Mouse (Mus musculus): ENCODE measurements around the gene Hist1h3e. TPM values are rescaled to one million over a fixed set of nuclear protein-coding genes. Genes with fewer than 3 reads are reported as not detected.

Hist1h3e gene
- polyA plus RNA-seq, 1 experiment from 2014 or later = 4.4 TPM

GRCm38 (mm10) chr13:23524654-23525053, 37.5 kb downstream of the Hist1h3e start:
- Histone ChIP-seq H3K4me1 (peaks cover 11% of the 10 kb centered on the region), H3K9ac (no peak overlapping the region), H3K27me3 (no peaks in the 10 kb centered on the region), H3K27ac (replicated peaks) (no peak overlapping the region), H3K36me3 (no peaks in the 10 kb centered on the region), H3K4me3 (replicated peaks) (no peak overlapping the region), H3K9me3 (replicated peaks) (no peaks in the 10 kb centered on the region), H3K4me2 (replicated peaks) (0 out of 2 replicates have a peak overlapping the region, but pooled peaks have one; percentile 12)
- no peak for ATAC-seq (ENCODE audit: insufficient number of reproducible peaks, low FRiP score, low TSS enrichment, low read depth)
- 5% methylated on average over 5 of the region's 5 CpGs for WGBS

- H3K4me2 ChIP-seq (replicated peaks) = no peak overlapping the region
- no peak overlapping the region for H3K9ac ChIP-seq
- peaks cover 8% of the 10 kb centered on the region for H3K4me1 ChIP-seq
- H3K4me3 ChIP-seq (replicated peaks) = no peak overlapping the region
- no peaks in the 10 kb centered on the region for H3K9me3 ChIP-seq (replicated peaks)
- no peaks in the 10 kb centered on the region for H3K27me3 ChIP-seq
- no peaks in the 10 kb centered on the region for H3K36me3 ChIP-seq
- 49% methylated on average over 5 of the region's 5 CpGs for WGBS
- H3K27ac ChIP-seq (replicated peaks) = no peak overlapping the region
- no peak for ATAC-seq (ENCODE audit: insufficient number of reproducible peaks, low FRiP score, low TSS enrichment, low read depth)
These were observed 38.2 kb downstream of the Hist1h3e start for GRCm38 (mm10) chr13:23523976-23524375.

GRCm38 (mm10) chr13:23521703-23522102, 40.5 kb downstream of the Hist1h3e start:
- 2% methylated on average over 14 of the region's 14 CpGs for WGBS
- Histone ChIP-seq H3K4me3 (replicated peaks) (peak overlapping the region; percentile 10; the same call in 1 of the 2 replicates), H3K27me3 (no peaks in the 10 kb centered on the region)

GRCm38 (mm10) chr13:23519416-23519815, 42.8 kb downstream of the Hist1h3e start:
- Histone ChIP-seq H3K27me3 (no peaks in the 10 kb centered on the region), H3K4me2 (replicated peaks) (peak overlapping the region; percentile 82), H3K27ac (replicated peaks) (peak overlapping the region; percentile 78), H3K9ac (no peak overlapping the region), H3K9me3 (replicated peaks) (no peaks in the 10 kb centered on the region), H3K36me3 (no peaks in the 10 kb centered on the region), H3K4me3 (replicated peaks) (peak overlapping the region; percentile 58), H3K4me1 (0 out of 2 replicates have a peak, but pooled peaks cover 5% of the 10 kb centered on the region)
- 0% methylated on average over 10 of the region's 10 CpGs for WGBS
- ATAC-seq (ENCODE audit: insufficient number of reproducible peaks, low FRiP score, low TSS enrichment, low read depth) = 0 out of 2 replicates have a peak, but pooled peaks have one; percentile 41

More at GRCm38 (mm10) chr13:23521703-23522102, 40.5 kb downstream of the Hist1h3e start:
- Histone ChIP-seq H3K9ac (no peak overlapping the region), H3K36me3 (no peaks in the 10 kb centered on the region), H3K27ac (replicated peaks) (no peak overlapping the region), H3K9me3 (replicated peaks) (no peaks in the 10 kb centered on the region), H3K4me1 (peaks cover 5% of the 10 kb centered on the region), H3K4me2 (replicated peaks) (0 out of 2 replicates have a peak overlapping the region, but pooled peaks have one; percentile 8)
- no peak for ATAC-seq (ENCODE audit: insufficient number of reproducible peaks, low FRiP score, low TSS enrichment, low read depth)

GRCm38 (mm10) chr13:23518885-23519284, 43.3 kb downstream of the Hist1h3e start:
- 0 out of 2 replicates have a peak, but pooled peaks have one; percentile 31 for ATAC-seq (ENCODE audit: insufficient number of reproducible peaks, low FRiP score, low TSS enrichment, low read depth)
- Histone ChIP-seq H3K4me2 (replicated peaks) (peak overlapping the region; percentile 82), H3K27ac (replicated peaks) (peak overlapping the region; percentile 78), H3K36me3 (no peaks in the 10 kb centered on the region), H3K27me3 (no peaks in the 10 kb centered on the region), H3K9me3 (replicated peaks) (no peaks in the 10 kb centered on the region), H3K9ac (no peak overlapping the region), H3K4me1 (0 out of 2 replicates have a peak, but pooled peaks cover 5% of the 10 kb centered on the region), H3K4me3 (replicated peaks) (peak overlapping the region; percentile 58)
- 0% methylated on average over 6 of the region's 6 CpGs for WGBS

- no peak for ATAC-seq (ENCODE audit: insufficient number of reproducible peaks, low FRiP score, low TSS enrichment, low read depth)
- Histone ChIP-seq H3K9me3 (replicated peaks) (no peaks in the 10 kb centered on the region), H3K4me1 (0 out of 2 replicates have a peak, but pooled peaks cover 5% of the 10 kb centered on the region), H3K9ac (no peak overlapping the region), H3K4me2 (replicated peaks) (peak overlapping the region; percentile 82), H3K36me3 (no peaks in the 10 kb centered on the region), H3K27ac (replicated peaks) (peak overlapping the region; percentile 65), H3K4me3 (replicated peaks) (peak overlapping the region; percentile 58), H3K27me3 (no peaks in the 10 kb centered on the region)
- 0% methylated on average over 6 of the region's 6 CpGs for WGBS
These were observed 43.9 kb downstream of the Hist1h3e start for GRCm38 (mm10) chr13:23518295-23518603.

GRCm38 (mm10) chr13:23517603-23518294, 44.4 kb downstream of the Hist1h3e start:
- H3K27ac ChIP-seq (replicated peaks) = peak overlapping the region; percentile 86
- under 1% methylated on average over 27 of the region's 27 CpGs for WGBS

GRCm38 (mm10) chr13:23516822-23517602, 45.2 kb downstream of the Hist1h3e start:
- under 1% methylated on average over 19 of the region's 19 CpGs for WGBS
- peak overlapping the region; percentile 58 for H3K4me3 ChIP-seq (replicated peaks)
- peak; percentile 63; the same call in 1 of the 2 replicates for ATAC-seq (ENCODE audit: insufficient number of reproducible peaks, low FRiP score, low TSS enrichment, low read depth)
- H3K36me3 ChIP-seq = no peaks in the 10 kb centered on the region
- no peaks in the 10 kb centered on the region for H3K27me3 ChIP-seq
- H3K4me1 ChIP-seq = 0 out of 2 replicates have a peak, but pooled peaks cover 5% of the 10 kb centered on the region
- no peaks in the 10 kb centered on the region for H3K9me3 ChIP-seq (replicated peaks)
- H3K4me2 ChIP-seq (replicated peaks) = peak overlapping the region; percentile 82
- peak overlapping the region; percentile 86 for H3K27ac ChIP-seq (replicated peaks)
- no peak overlapping the region for H3K9ac ChIP-seq

More at GRCm38 (mm10) chr13:23517603-23518294, 44.4 kb downstream of the Hist1h3e start:
- peak overlapping the region; percentile 58 for H3K4me3 ChIP-seq (replicated peaks)
- 0 out of 2 replicates have a peak overlapping the region, but pooled peaks have one; percentile 28 for H3K9ac ChIP-seq
- no peaks in the 10 kb centered on the region for H3K27me3 ChIP-seq
- 0 out of 2 replicates have a peak, but pooled peaks cover 5% of the 10 kb centered on the region for H3K4me1 ChIP-seq
- no peaks in the 10 kb centered on the region for H3K36me3 ChIP-seq
- H3K9me3 ChIP-seq (replicated peaks) = no peaks in the 10 kb centered on the region
- peak overlapping the region; percentile 82 for H3K4me2 ChIP-seq (replicated peaks)
- peak; percentile 87 for ATAC-seq (ENCODE audit: insufficient number of reproducible peaks, low FRiP score, low TSS enrichment, low read depth)

GRCm38 (mm10) chr13:23515826-23516620, 46.1 kb downstream of the Hist1h3e start:
- Histone ChIP-seq H3K36me3 (no peaks in the 10 kb centered on the region), H3K4me2 (replicated peaks) (peak overlapping the region; percentile 45), H3K27ac (replicated peaks) (no peak overlapping the region), H3K9ac (no peak overlapping the region), H3K4me1 (0 out of 2 replicates have a peak, but pooled peaks cover 5% of the 10 kb centered on the region), H3K4me3 (replicated peaks) (peak overlapping the region; percentile 58), H3K27me3 (no peaks in the 10 kb centered on the region), H3K9me3 (replicated peaks) (no peaks in the 10 kb centered on the region)
- ATAC-seq (ENCODE audit: insufficient number of reproducible peaks, low FRiP score, low TSS enrichment, low read depth) = no peak
- 49% methylated on average over 15 of the region's 15 CpGs for WGBS

- H3K27me3 ChIP-seq = no peaks in the 10 kb centered on the region
- no peak overlapping the region for H3K27ac ChIP-seq (replicated peaks)
- no peaks in the 10 kb centered on the region for H3K9me3 ChIP-seq (replicated peaks)
- H3K4me1 ChIP-seq = 0 out of 2 replicates have a peak, but pooled peaks cover 5% of the 10 kb centered on the region
- H3K9ac ChIP-seq = no peak overlapping the region
- no peaks in the 10 kb centered on the region for H3K36me3 ChIP-seq
- 70% methylated on average over 5 of the region's 5 CpGs for WGBS
- no peak overlapping the region for H3K4me2 ChIP-seq (replicated peaks)
- ATAC-seq (ENCODE audit: insufficient number of reproducible peaks, low FRiP score, low TSS enrichment, low read depth) = no peak
- no peak overlapping the region for H3K4me3 ChIP-seq (replicated peaks)
These were observed 46.9 kb downstream of the Hist1h3e start for GRCm38 (mm10) chr13:23515281-23515680.
